Mouse (Mus musculus): ENCODE measurements at regions not wholly inside any gene's neighbourhood (a gene's known extent, or its start where the extent isn't known, plus 50 kb on each side); places are given as distances from the start of the nearest gene placed in this dataset.

DNA sequence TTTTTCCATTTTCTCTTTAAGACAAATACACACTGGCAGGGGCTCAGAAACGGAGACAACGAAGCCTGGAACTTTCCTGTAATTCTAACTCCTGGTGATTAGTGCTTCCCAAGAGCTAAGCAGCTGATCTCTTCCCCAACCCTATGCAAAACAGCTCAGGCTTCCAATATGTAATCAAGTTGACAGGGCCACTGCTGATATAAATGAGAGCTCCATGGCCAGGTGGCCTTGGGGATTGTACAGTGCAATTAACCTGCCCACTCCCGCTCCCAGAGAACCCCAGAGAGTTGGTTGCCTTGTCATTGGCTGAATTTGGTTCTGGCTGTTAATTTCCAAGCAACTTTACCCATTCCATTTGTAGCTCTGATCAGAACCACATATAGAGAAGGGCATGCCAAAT lies 67.8 kb downstream of the 4933415F23Rik start:
- WGBS, result 58% methylated on average over 3 of the region's 3 CpGs
- H3K9ac ChIP-seq (replicated peaks; ENCODE audit: low read length, poor library complexity, severe bottlenecking), result no peak overlapping the region
- DNase-seq (ENCODE audit: low spot score), result peak; percentile 37
- H3K4me3 ChIP-seq (ENCODE audit: low read depth, low read length), result no peak overlapping the region
- H3K9me3 ChIP-seq (ENCODE audit: low read length), result no peaks in the 10 kb centered on the region
- TF ChIP-seq CTCF (IDR thresholded peaks at IDR 0.05), result no peak
- H3K4me2 ChIP-seq (ENCODE audit: low read depth, low read length, poor library complexity, severe bottlenecking), result no peak overlapping the region
- ATAC-seq (ENCODE audit: low FRiP score), result no peak
- H3K36me3 ChIP-seq (ENCODE audit: insufficient read depth, low read length), result no peaks in the 10 kb centered on the region
- H3K27me3 ChIP-seq (ENCODE audit: insufficient read depth, low read length), result no peaks in the 10 kb centered on the region
- no peak overlapping the region for H3K27ac ChIP-seq (ENCODE audit: low read depth, low read length)
- H3K4me1 ChIP-seq (ENCODE audit: insufficient read depth, low read length), result no peaks in the 10 kb centered on the region

DNA sequence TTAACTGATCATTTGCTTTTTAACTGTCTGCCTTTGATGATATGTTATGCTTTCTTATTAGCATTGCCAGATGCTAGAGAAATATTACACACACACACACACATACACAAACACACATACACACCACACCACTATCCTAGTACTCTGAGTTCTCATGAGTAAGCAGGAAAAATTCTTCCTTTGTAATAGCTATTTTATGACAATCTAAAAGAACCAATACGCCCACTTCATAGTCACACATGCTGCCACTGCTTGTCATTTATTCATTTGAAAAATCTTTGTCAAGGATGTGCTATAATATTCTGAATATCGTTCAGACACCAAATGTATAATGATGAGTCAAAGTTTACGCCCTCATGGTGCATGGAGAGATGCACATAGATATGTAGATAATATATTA lies 78.5 kb downstream of the 4933415F23Rik start:
- Histone ChIP-seq H3K4me3 (ENCODE audit: low read depth, low read length) (no peak overlapping the region), H3K9me3 (ENCODE audit: low read length) (no peaks in the 10 kb centered on the region), H3K4me2 (ENCODE audit: low read depth, low read length, poor library complexity, severe bottlenecking) (no peak overlapping the region), H3K27ac (ENCODE audit: low read depth, low read length) (no peak overlapping the region), H3K27me3 (ENCODE audit: insufficient read depth, low read length) (no peaks in the 10 kb centered on the region), H3K4me1 (ENCODE audit: insufficient read depth, low read length) (no peaks in the 10 kb centered on the region), H3K36me3 (ENCODE audit: insufficient read depth, low read length) (no peaks in the 10 kb centered on the region), H3K9ac (replicated peaks; ENCODE audit: low read length, poor library complexity, severe bottlenecking) (no peak overlapping the region)
- no peak for DNase-seq (ENCODE audit: low spot score)
- TF ChIP-seq CTCF (IDR thresholded peaks at IDR 0.05), result no peak
- no peak for ATAC-seq (ENCODE audit: low FRiP score)
- WGBS, result 86% methylated on average over 3 of the region's 3 CpGs

- TF ChIP-seq CTCF (IDR thresholded peaks at IDR 0.05), result no peak
- DNase-seq (ENCODE audit: low spot score) (no peak), ATAC-seq (ENCODE audit: low FRiP score) (no peak)
- no peak overlapping the region for H3K4me2 ChIP-seq (ENCODE audit: low read depth, low read length, poor library complexity, severe bottlenecking)
- no peak overlapping the region for H3K4me3 ChIP-seq (ENCODE audit: low read depth, low read length)
- H3K9me3 ChIP-seq (ENCODE audit: low read length), result no peaks in the 10 kb centered on the region
- no peaks in the 10 kb centered on the region for H3K36me3 ChIP-seq (ENCODE audit: insufficient read depth, low read length)
- no peak overlapping the region for H3K27ac ChIP-seq (ENCODE audit: low read depth, low read length)
- H3K9ac ChIP-seq (replicated peaks; ENCODE audit: low read length, poor library complexity, severe bottlenecking), result no peak overlapping the region
- 83% methylated on average over 5 of the region's 5 CpGs for WGBS
- H3K27me3 ChIP-seq (ENCODE audit: insufficient read depth, low read length), result no peaks in the 10 kb centered on the region
- no peaks in the 10 kb centered on the region for H3K4me1 ChIP-seq (ENCODE audit: insufficient read depth, low read length)
These were observed 94.1 kb downstream of the 4933415F23Rik start for GRCm38 (mm10) chr1:23007784-23008490.

GRCm38 (mm10) chr1:23004882-23005281 lies 97.2 kb downstream of the 4933415F23Rik start:
- no peaks in the 10 kb centered on the region for H3K36me3 ChIP-seq (ENCODE audit: insufficient read depth, low read length)
- H3K9me3 ChIP-seq (ENCODE audit: low read length), result no peaks in the 10 kb centered on the region
- no peak for TF ChIP-seq CTCF (IDR thresholded peaks at IDR 0.05)
- no peaks in the 10 kb centered on the region for H3K27me3 ChIP-seq (ENCODE audit: insufficient read depth, low read length)
- H3K4me2 ChIP-seq (ENCODE audit: low read depth, low read length, poor library complexity, severe bottlenecking), result no peak overlapping the region
- ATAC-seq (ENCODE audit: low FRiP score), result no peak
- H3K4me3 ChIP-seq (ENCODE audit: low read depth, low read length), result no peak overlapping the region
- H3K9ac ChIP-seq (replicated peaks; ENCODE audit: low read length, poor library complexity, severe bottlenecking), result no peak overlapping the region
- H3K4me1 ChIP-seq (ENCODE audit: insufficient read depth, low read length), result no peaks in the 10 kb centered on the region
- no peak overlapping the region for H3K27ac ChIP-seq (ENCODE audit: low read depth, low read length)
- 90% methylated on average over 5 of the region's 5 CpGs for WGBS
- DNase-seq (ENCODE audit: low spot score), result no peak

DNA sequence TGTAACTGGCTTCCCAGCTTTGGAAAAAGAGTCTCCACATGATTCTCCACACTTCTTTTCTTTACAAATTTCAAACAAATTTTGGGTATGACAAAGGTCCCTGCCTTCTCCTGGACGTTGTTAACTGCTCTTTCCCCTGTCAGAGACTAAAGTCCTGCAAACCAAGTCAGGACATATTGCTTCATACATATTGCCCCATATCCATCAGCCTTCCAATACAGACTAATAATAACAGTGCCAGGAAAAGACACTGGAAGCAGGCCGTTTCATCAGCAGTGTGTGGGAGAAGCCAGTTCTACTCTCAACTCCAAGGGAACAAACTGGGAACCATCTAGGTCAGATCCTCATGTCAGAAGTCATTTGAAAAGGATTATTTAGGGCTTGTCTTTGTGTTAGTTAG lies 105.4 kb downstream of the 4933415F23Rik start:
- DNase-seq (ENCODE audit: low spot score) (no peak), ATAC-seq (ENCODE audit: low FRiP score) (no peak)
- no peak overlapping the region for H3K4me2 ChIP-seq (ENCODE audit: low read depth, low read length, poor library complexity, severe bottlenecking)
- 68% methylated on average over 2 of the region's 2 CpGs for WGBS
- TF ChIP-seq CTCF (IDR thresholded peaks at IDR 0.05), result no peak
- no peak overlapping the region for H3K4me3 ChIP-seq (ENCODE audit: low read depth, low read length)
- no peaks in the 10 kb centered on the region for H3K4me1 ChIP-seq (ENCODE audit: insufficient read depth, low read length)
- H3K36me3 ChIP-seq (ENCODE audit: insufficient read depth, low read length), result no peaks in the 10 kb centered on the region
- no peaks in the 10 kb centered on the region for H3K9me3 ChIP-seq (ENCODE audit: low read length)
- no peaks in the 10 kb centered on the region for H3K27me3 ChIP-seq (ENCODE audit: insufficient read depth, low read length)
- H3K27ac ChIP-seq (ENCODE audit: low read depth, low read length), result no peak overlapping the region
- H3K9ac ChIP-seq (replicated peaks; ENCODE audit: low read length, poor library complexity, severe bottlenecking), result no peak overlapping the region

DNA sequence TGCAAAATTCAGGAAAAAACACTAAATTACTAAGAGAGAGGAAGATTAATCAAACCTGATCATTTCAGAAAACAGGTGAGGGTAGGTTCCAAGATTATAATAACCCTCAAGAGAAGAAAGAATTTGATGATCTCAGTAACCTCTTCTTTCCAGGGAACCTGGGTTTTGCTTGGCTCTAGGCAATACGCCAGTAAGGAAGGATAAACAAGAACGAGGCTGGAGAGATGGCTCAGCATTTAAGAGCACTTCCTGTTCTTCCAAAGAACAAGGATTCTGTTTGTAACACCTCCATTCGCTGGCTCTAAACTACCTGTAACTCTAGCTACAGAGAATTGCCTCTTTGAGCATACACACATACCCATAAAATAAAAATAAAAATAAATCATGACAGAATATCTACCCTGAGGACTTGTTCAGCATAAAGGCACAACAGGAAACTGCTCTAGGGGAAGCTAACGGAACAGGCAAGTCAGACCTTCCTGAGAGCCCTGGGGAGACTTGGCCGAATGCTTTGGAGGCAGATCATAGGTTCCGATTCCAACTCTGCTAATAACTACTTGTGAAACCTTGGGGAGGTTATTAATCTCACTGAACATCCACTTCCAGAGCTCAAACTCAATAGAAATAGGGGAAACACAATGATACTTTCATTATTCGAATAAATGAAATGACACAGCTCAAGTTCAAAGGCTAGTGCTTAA lies 112.4 kb downstream of the 4933415F23Rik start:
- WGBS, result 66% methylated on average over 7 of the region's 7 CpGs
- Histone ChIP-seq H3K27ac (ENCODE audit: low read depth, low read length) (no peak overlapping the region), H3K4me1 (ENCODE audit: insufficient read depth, low read length) (no peaks in the 10 kb centered on the region), H3K36me3 (ENCODE audit: insufficient read depth, low read length) (no peaks in the 10 kb centered on the region), H3K4me2 (ENCODE audit: low read depth, low read length, poor library complexity, severe bottlenecking) (no peak overlapping the region), H3K9ac (replicated peaks; ENCODE audit: low read length, poor library complexity, severe bottlenecking) (no peak overlapping the region), H3K4me3 (ENCODE audit: low read depth, low read length) (no peak overlapping the region), H3K27me3 (ENCODE audit: insufficient read depth, low read length) (no peaks in the 10 kb centered on the region), H3K9me3 (ENCODE audit: low read length) (no peaks in the 10 kb centered on the region)
- DNase-seq (ENCODE audit: low spot score) (no peak), ATAC-seq (ENCODE audit: low FRiP score) (no peak)
- no peak for TF ChIP-seq CTCF (IDR thresholded peaks at IDR 0.05)

Measured in midbrain, postnatal 0 days (tissue).